Mouse (Mus musculus) E14TG2a.4 (cell line): ENCODE measurements around the gene Leap2.

Experiments used
- CTCF ChIP-seq: conservative IDR thresholded peaks from 2 replicates; pipeline ENCODE4 v1.5.1; 2014; ENCODE audit warnings: low read length
- NANOG ChIP-seq: IDR thresholded peaks from 2 replicates; pipeline ENCODE4 v1.6.1; 2014; ENCODE audit warnings: borderline replicate concordance, low read length, mixed read lengths
- POU5F1 ChIP-seq: IDR thresholded peaks from 2 replicates; pipeline ENCODE4 v1.6.1; 2014; ENCODE audit warnings: low read length, borderline replicate concordance

GRCm38 (mm10) chr11:53445562-53445961 lies 22.6 kb upstream of the Leap2 start:
- TF ChIP-seq CTCF, result no peak
- no peak for TF ChIP-seq POU5F1
- TF ChIP-seq NANOG, result no peak
